Mouse (Mus musculus): ENCODE data around the gene Cd101.

The Cd101 gene

DNA sequence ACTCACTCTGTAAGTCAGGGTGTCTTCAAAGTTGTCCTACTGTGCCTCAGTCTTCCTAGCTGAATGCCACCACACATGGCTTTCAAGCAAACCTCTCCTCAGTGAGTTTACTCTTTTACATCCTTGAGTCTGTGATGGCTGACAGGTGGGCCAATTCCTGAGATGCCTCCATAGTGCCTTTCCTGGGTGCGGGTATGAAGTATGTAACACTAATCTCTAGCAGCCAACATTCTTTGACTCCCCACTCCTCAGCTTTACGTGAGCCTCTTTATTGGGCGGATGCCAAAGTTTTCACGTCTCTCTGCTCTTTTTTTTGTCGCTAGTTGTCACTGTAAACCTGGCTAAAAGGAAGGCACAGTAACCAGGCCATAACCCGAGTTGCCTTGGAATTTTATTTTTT is 24.0 kb downstream of the Cd101 start:
- no peak for DNase-seq (ENCODE audit: extremely low read depth, low read depth, low spot score)

DNA sequence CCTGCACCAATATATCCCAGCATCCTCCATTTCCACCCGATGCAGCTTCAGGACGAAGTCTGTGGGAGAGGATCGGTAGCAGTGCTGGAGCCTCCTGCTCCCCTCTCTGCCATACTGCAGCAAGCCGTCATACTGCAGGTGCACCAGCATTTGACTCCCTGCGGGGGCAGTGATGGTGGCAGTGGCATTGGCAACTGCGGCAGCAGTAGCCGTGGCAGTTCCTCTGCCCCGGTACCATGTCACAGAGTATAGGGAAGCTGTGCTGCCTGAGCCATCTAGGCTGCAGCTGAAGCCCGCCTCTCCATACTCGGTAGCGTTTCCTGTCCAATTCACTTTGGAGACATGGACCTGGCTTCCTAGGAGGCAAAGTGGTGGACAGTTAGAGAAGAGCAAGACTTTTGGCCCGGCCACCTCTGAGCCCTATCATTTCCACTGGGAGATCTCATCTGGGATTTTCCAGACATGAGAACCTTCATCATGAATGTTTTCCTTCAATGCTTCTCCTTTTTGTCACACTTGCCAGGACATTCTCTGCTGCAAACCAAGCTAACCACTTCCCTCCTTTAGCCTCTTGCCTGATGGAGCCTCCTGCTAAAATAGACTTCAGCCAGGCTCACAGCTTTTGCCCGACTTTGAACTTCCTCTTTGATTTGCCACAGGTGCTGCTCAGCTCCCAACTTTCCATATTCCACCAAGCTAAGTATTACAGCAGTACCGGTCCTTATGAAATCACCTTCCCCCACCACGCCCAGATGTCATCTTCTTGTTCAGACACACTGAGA is 25.6 kb downstream of the Cd101 start:
- DNase-seq (ENCODE audit: extremely low read depth, low read depth, low spot score), result no peak

GRCm38 (mm10) chr3:100999732-101000131 is 29.6 kb downstream of the Cd101 start:
- DNase-seq (ENCODE audit: extremely low read depth, low read depth, low spot score), result no peak

- DNase-seq (ENCODE audit: extremely low read depth, low read depth, low spot score), result no peak
These were observed 30.4 kb downstream of the Cd101 start for GRCm38 (mm10) chr3:100998904-100999340.

GRCm38 (mm10) chr3:100997785-100998570 is 31.4 kb downstream of the Cd101 start:
- DNase-seq (ENCODE audit: extremely low read depth, low read depth, low spot score), result no peak

DNA sequence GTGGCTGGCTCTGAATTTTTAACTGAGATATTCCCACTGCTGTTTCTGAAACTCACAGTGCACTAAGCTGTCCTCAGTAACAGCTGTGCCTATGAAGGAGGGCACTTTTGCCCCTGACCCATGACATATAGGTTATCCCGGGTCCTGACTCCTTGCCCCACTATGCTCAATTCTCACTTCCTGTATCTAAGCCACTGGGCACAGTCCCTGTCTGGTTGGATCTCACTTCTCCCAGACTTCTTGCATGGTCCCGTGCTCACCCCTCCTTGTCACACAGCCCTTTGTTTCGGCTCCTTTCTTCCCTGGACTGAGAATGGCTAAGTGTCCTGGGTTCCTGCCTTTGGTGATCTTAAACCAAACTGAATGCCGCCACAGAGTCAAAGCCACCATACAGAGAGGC is 35.1 kb downstream of the Cd101 start:
- DNase-seq (ENCODE audit: extremely low read depth, low read depth, low spot score), result no peak

DNA sequence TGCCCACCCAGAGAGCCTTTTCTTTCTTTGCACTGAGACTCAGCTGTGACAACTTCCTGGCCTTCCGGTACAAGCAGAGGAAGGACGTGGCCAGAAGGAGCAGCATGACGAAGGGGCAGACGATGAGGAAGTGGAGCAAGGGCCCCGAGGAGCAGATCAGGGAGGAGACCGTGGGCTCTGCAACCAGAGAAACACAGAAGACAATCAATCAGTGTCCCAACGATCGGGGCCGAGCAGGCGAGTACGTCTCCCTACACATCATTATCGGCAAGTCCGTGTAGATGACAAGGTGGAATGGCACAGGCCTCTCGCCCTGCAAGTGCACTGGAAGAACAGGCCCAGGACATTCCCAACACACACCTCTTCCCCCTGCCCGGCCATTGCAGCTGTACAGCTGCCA is 35.6 kb downstream of the Cd101 start:
- no peak for DNase-seq (ENCODE audit: extremely low read depth, low read depth, low spot score)

- DNase-seq (ENCODE audit: extremely low read depth, low read depth, low spot score), result no peak
These were observed 36.2 kb downstream of the Cd101 start for GRCm38 (mm10) chr3:100993158-100993557.

DNA sequence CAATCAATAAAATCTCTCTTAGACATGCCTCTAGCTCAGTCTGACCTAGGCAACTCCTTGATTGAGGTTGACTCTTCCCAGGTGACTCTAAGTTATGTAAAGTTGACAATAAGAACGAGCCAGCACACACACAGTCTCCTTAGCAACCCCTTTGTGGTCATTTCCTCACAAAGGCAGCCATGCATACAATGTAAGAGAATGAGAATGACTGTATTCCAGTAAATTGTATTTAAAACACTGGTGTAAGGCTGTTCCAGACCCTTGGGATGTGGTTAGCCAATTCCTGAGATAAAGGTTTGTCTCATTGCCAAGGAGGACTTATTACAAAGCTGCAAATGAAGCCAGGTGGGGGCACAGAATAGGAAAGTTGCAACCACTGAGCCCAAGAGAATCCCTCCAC is 39.1 kb downstream of the Cd101 start:
- no peak for DNase-seq (ENCODE audit: extremely low read depth, low read depth, low spot score)

GRCm38 (mm10) chr3:100989417-100989816 is 39.9 kb downstream of the Cd101 start:
- DNase-seq (ENCODE audit: extremely low read depth, low read depth, low spot score), result no peak

DNA sequence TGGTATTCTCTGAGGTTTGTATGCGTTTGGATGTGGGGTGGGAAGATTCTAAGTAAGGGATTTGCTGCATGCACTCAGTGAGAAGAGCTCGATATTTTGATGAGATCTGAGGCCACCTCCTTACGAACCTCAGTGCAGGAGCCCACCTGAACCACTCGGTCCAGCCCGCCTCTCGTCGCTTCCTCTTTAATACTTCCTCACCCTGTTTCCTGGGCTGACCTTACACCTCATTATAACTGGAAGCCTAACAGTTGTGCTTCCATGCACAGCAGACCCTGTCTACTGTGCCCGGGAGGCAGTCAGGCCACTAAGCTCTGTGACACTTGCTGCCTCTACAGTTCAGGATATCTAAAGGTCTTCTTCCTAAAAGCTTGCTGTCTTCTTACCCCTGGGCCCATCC is 50.1 kb downstream of the Cd101 start:
- no peak for DNase-seq (ENCODE audit: extremely low read depth, low read depth, low spot score)

DNA sequence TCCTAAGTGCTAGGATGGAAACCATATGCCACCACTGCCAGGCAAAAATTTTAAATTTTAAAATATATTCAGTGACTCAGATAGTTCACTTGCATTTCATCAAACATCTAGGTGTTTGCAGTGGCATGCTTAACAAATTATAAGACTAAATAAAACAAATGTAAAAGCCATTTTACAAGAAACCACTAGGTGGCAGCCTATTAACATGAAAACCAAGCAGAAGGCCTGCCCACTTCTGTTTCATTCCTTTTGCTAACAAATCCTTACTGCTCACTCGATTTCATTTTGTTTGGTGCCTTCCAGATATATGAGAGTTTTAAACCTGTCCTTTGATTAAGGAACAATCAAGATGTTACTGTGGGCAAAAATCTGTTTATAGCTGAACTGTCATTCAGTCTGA is 55.5 kb downstream of the Cd101 start:
- DNase-seq (ENCODE audit: extremely low read depth, low read depth, low spot score), result no peak

DNA sequence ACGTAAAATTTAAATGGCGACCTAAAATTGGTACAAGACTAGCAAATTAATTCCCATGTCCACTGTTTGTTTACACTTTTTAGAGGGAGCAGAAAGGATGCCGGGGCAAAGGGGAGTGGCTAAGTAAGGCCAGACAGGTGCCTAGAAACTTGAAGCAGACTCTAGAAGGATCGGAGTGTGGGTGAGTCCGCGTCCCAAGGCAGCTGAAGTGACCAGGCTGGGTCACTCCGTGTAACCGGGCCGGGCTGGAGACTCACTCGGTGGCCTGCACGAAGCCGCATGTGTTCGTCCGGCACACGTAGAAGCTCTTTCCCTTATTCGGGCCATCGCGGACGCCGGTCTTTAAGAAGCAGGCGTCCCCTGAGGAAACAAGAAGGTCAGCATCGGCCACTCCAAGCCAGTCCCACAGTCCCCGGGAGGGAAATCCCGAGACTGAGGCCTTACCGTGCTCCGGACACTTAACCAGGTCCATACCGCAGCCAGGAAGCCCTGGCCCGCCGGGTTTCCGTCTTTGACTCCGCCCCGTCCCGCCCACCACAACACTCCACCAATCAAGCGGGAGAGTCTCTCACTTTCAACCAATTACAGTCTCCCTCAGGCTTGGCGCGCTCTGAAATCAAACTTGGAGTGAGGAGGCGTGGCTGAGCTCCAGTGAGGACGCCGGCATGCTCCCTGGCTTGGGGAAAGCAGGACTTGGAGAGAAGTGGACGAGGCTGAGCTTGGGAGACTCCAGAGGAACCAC is 60.0 kb downstream of the Cd101 start, which contains the start of gene Ttf2:
Gene Ttf2, minus strand, starts transcription at position 488 of the 742 bp plus-strand sequence.
- DNase-seq (ENCODE audit: extremely low read depth, low read depth, low spot score), result peak; percentile 42

DNA sequence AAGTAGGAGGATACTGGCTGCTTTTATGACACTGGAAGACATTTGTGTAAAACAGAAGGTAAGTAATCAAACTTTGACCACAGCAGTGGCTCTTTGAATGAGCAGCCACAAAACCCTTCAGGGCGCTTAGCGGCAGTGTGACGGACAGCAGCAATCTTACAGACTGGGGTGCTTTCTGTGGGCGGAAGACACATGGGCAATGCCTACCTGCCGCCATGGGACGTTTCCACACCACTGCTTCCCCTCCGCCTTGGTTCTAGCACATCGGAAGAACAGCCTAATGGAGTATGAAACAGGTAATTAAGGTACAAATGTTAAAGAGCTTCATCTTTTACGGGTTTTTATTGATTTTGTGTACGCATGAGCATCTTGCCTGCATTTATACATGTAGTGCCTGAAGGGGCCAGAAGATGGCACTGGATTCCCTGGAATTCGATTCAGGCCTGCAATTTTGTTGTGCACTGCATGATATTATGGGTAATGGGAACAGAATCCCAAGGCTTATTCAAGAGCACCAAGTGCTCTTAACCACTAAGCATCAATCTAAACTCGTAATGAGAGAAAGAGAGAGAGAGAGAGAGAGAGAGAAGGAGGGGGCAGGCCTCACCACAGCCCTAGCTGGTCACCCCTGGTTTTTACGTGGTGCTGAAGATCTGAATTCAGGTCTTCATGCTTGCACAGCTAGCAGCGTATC is 65.4 kb downstream of the Cd101 start:
- DNase-seq (ENCODE audit: extremely low read depth, low read depth, low spot score), result no peak

DNA sequence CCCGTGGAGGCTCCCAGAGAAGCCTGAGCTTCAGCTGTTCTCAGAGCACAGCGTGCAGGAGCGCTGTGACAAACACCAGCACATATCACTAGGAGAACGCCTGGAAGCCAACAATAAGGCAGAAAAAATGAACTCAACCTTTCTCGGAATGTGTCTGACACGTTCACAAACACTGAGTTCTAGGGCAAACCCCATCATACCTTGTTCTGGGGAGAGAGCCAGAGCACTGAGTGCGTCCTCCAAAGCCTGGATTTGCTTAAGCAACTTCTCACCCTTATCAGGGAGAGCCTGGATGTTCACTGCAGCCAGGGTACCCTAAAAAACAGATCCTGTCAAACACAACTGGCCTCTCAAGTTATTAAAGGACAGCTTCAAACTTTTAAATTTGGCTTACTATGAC is 67.9 kb downstream of the Cd101 start:
- no peak for DNase-seq (ENCODE audit: extremely low read depth, low read depth, low spot score)

DNA sequence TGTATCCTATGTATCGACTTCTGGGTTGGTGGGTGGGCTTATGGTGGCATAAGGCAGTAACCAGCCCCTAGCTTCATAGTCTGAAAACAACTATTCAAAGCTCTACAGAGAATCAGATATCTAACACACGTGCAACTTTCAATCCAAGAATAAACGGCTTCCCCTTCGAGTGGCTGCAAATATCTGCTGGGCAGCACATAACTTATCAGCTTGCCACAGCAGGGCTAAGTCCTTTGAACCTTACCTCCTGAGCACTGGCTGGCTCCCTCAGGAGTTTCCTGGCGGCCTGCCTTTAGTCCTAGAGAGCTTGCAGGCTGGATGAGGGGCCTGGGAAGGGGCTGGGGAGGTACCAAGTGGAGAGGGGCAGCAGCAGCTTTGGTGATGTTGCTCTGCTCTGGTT is 68.3 kb downstream of the Cd101 start:
- no peak for DNase-seq (ENCODE audit: extremely low read depth, low read depth, low spot score)

- DNase-seq (ENCODE audit: extremely low read depth, low read depth, low spot score), result no peak
These were observed 74.7 kb downstream of the Cd101 start for GRCm38 (mm10) chr3:100954616-100955015.

GRCm38 (mm10) chr3:100951531-100951930 is 77.8 kb downstream of the Cd101 start:
- no peak for DNase-seq (ENCODE audit: extremely low read depth, low read depth, low spot score)

- DNase-seq (ENCODE audit: extremely low read depth, low read depth, low spot score), result no peak
These were observed 82.1 kb downstream of the Cd101 start for GRCm38 (mm10) chr3:100947286-100947685.
